Mouse (Mus musculus): ENCODE measurements at regions not wholly inside any gene's neighbourhood (a gene's known extent, or its start where the extent isn't known, plus 50 kb on each side); places are given as distances from the start of the nearest gene placed in this dataset.

- ATAC-seq (replicated peaks; ENCODE audit: poor library complexity): no peak
Observed at GRCm38 (mm10) chr2:136617138-136617537, 96.1 kb upstream of the Snap25 start.

GRCm38 (mm10) chr2:136618114-136618513 lies 95.1 kb upstream of the Snap25 start:
- no peak for ATAC-seq (replicated peaks; ENCODE audit: poor library complexity)

- no peak for ATAC-seq (replicated peaks; ENCODE audit: poor library complexity)
Observed at GRCm38 (mm10) chr2:136620309-136620708, 92.9 kb upstream of the Snap25 start.

- no peak for ATAC-seq (replicated peaks; ENCODE audit: poor library complexity)
Observed at GRCm38 (mm10) chr2:136620969-136621368, 92.3 kb upstream of the Snap25 start.

GRCm38 (mm10) chr2:136623808-136624489 lies 89.3 kb upstream of the Snap25 start:
- no peak for ATAC-seq (replicated peaks; ENCODE audit: poor library complexity)

- ATAC-seq (replicated peaks; ENCODE audit: poor library complexity): no peak
Observed at GRCm38 (mm10) chr2:136624490-136624850, 88.8 kb upstream of the Snap25 start.

- no peak for ATAC-seq (replicated peaks; ENCODE audit: poor library complexity)
Observed at GRCm38 (mm10) chr2:136646917-136647316, 66.3 kb upstream of the Snap25 start.

- no peak for ATAC-seq (replicated peaks; ENCODE audit: poor library complexity)
Observed at GRCm38 (mm10) chr2:136648606-136649005, 64.6 kb upstream of the Snap25 start.

GRCm38 (mm10) chr2:136650721-136651120 lies 62.5 kb upstream of the Snap25 start:
- no peak for ATAC-seq (replicated peaks; ENCODE audit: poor library complexity)

- ATAC-seq (replicated peaks; ENCODE audit: poor library complexity): peak; percentile 81; the same call in 1 of the 2 replicates
Observed at GRCm38 (mm10) chr2:136652206-136653003, 60.8 kb upstream of the Snap25 start.
